Mouse (Mus musculus) midbrain, postnatal 0 days (tissue): Measurements from ENCODE around the gene Zbtb38. TPM values are rescaled to one million over a fixed set of nuclear protein-coding genes. Genes with fewer than 3 reads are reported as not detected.

Experiments used
- ATAC-seq: fragments of 200-750 bp; cut with Nextera tagmentation; 2 replicates; pipeline ENCODE4 v1.8.0; 2017; ENCODE audit warnings: moderate number of reproducible peaks, mild to moderate bottlenecking, moderate TSS enrichment, moderate library complexity; ENCODE audit not compliant: low FRiP score
- DNase-seq: peaks from one replicate; pipeline ENCODE4 v3.0.0-alpha.2; 2015; ENCODE audit warnings: low spot score
- H3K27ac ChIP-seq: fragments of 300-500 bp; sonication (generic); 2 replicates; pipeline ENCODE4 v1.5.1; 2014; ENCODE audit warnings: low read depth, mild to moderate bottlenecking, low read length, mixed read lengths
- H3K27me3 ChIP-seq: fragments of 300-500 bp; sonication (generic); 2 replicates; pipeline ENCODE4 v1.6.1; 2014; ENCODE audit warnings: low read length, control low read depth, mixed read lengths; ENCODE audit not compliant: insufficient read depth
- H3K36me3 ChIP-seq: fragments of 300-500 bp; sonication (generic); 2 replicates; pipeline ENCODE4 v1.6.1; 2014; ENCODE audit warnings: low read length, control low read depth, mixed read lengths; ENCODE audit not compliant: insufficient read depth
- H3K4me1 ChIP-seq: fragments of 300-500 bp; sonication (generic); 2 replicates; pipeline ENCODE4 v1.6.1; 2014; ENCODE audit warnings: mild to moderate bottlenecking, control low read depth, antibody characterized with exemption, low read length, mixed read lengths; ENCODE audit not compliant: insufficient read depth
- H3K4me2 ChIP-seq: fragments of 300-500 bp; sonication (generic); 2 replicates; pipeline ENCODE4 v1.6.1; 2014; ENCODE audit warnings: low read depth, mild to moderate bottlenecking, low read length, mixed read lengths; ENCODE audit not compliant: poor library complexity, severe bottlenecking
- H3K4me3 ChIP-seq: fragments of 300-500 bp; sonication (generic); 2 replicates; pipeline ENCODE4 v1.5.1; 2014; ENCODE audit warnings: low read depth, mild to moderate bottlenecking, low read length, moderate library complexity
- H3K9ac ChIP-seq: fragments of 300-500 bp; sonication (generic); replicated peaks from 2 replicates; pipeline ENCODE4 v1.6.1; 2014; ENCODE audit warnings: mild to moderate bottlenecking, low read length, moderate library complexity, mixed read lengths; ENCODE audit not compliant: poor library complexity, severe bottlenecking
- H3K9me3 ChIP-seq: fragments of 300-500 bp; sonication (generic); 2 replicates; pipeline ENCODE4 v1.6.1; 2016; ENCODE audit warnings: low read length, control low read depth
- CTCF ChIP-seq: IDR thresholded peaks from 2 replicates; pipeline ENCODE4 v1.5.1; 2016; ENCODE audit warnings: antibody characterized with exemption, mild to moderate bottlenecking
- WGBS: fragments of 180-500 bp; shearing (Covaris S2); extraction: QIAGEN DNeasy Blood & Tissue Kit; methylation state at CpG from one replicate; pipeline ENCODE4 v1.1.7; 2014; 5-methylcytosine and 5-hydroxymethylcytosine counted together
- polyA plus RNA-seq: library from polyadenylated mRNA; unstranded; fragments of >200 nt; fragmentation: Nextera tagmentation; extraction: Ambion mirVana; gene quantifications from 2 replicates; pipeline ENCODE4 v1.2.1, GENCODE M21; 2015
- total RNA-seq: library from RNA; depleted of rRNA; stranded (reverse); fragments of >200 nt; gene quantifications from 2 replicates; pipeline ENCODE4 v1.2.3, GENCODE M21; 2014

Zbtb38 gene
- total and polyA plus RNA-seq, 2 experiments from 2014 or later, result 49.9 to 50.7 TPM

GRCm38 (mm10) chr9:96672466-96672865 lies 80.2 kb downstream of the Zbtb38 start:
- Histone ChIP-seq H3K4me1 (no peaks in the 10 kb centered on the region), H3K36me3 (no peaks in the 10 kb centered on the region), H3K9me3 (no peaks in the 10 kb centered on the region), H3K27me3 (no peaks in the 10 kb centered on the region), H3K4me3 (no peak overlapping the region), H3K4me2 (no peak overlapping the region), H3K9ac (no peak overlapping the region), H3K27ac (no peak overlapping the region)
- DNase-seq (no peak), ATAC-seq (no peak)
- no peak for TF ChIP-seq CTCF
- 96% methylated on average over 2 of the region's 2 CpGs for WGBS

- DNase-seq, result no peak
Observed at GRCm38 (mm10) chr9:96671249-96671648, 81.4 kb downstream of the Zbtb38 start.

GRCm38 (mm10) chr9:96669877-96670276 lies 82.8 kb downstream of the Zbtb38 start:
- Histone ChIP-seq H3K36me3 (no peaks in the 10 kb centered on the region), H3K4me2 (peak overlapping the region; percentile 59), H3K27me3 (no peaks in the 10 kb centered on the region), H3K9me3 (no peaks in the 10 kb centered on the region), H3K4me3 (peak overlapping the region; percentile 33), H3K4me1 (no peaks in the 10 kb centered on the region), H3K9ac (peak overlapping the region; percentile 52; the same call in 1 of the 2 replicates), H3K27ac (peak overlapping the region; percentile 82)
- WGBS, result 3% methylated on average over 15 of the region's 15 CpGs
- peak; percentile 98 for DNase-seq
- peak; percentile 100 for ATAC-seq
- peak; percentile 98 for TF ChIP-seq CTCF

More at GRCm38 (mm10) chr9:96671249-96671648, 81.4 kb downstream of the Zbtb38 start:
- H3K4me3 ChIP-seq, result no peak overlapping the region
- H3K9ac ChIP-seq, result no peak overlapping the region
- no peaks in the 10 kb centered on the region for H3K27me3 ChIP-seq
- no peak for TF ChIP-seq CTCF
- no peaks in the 10 kb centered on the region for H3K4me1 ChIP-seq
- H3K9me3 ChIP-seq, result no peaks in the 10 kb centered on the region
- 90% methylated on average over 12 of the region's 12 CpGs for WGBS
- no peak overlapping the region for H3K27ac ChIP-seq
- no peak overlapping the region for H3K4me2 ChIP-seq
- H3K36me3 ChIP-seq, result no peaks in the 10 kb centered on the region
- no peak for ATAC-seq

- ATAC-seq (0 out of 2 replicates have a peak, but pooled peaks have one; percentile 31), DNase-seq (peak; percentile 74)
- peak; percentile 80 for TF ChIP-seq CTCF
- H3K4me2 ChIP-seq, result no peak overlapping the region
- H3K9ac ChIP-seq, result no peak overlapping the region
- no peaks in the 10 kb centered on the region for H3K36me3 ChIP-seq
- H3K4me3 ChIP-seq, result no peak overlapping the region
- 50% methylated on average over 5 of the region's 5 CpGs for WGBS
- no peaks in the 10 kb centered on the region for H3K9me3 ChIP-seq
- H3K27me3 ChIP-seq, result no peaks in the 10 kb centered on the region
- no peaks in the 10 kb centered on the region for H3K4me1 ChIP-seq
- no peak overlapping the region for H3K27ac ChIP-seq
Observed at GRCm38 (mm10) chr9:96668628-96669027, 84.0 kb downstream of the Zbtb38 start.

GRCm38 (mm10) chr9:96660510-96661244 lies 92.0 kb downstream of the Zbtb38 start:
- WGBS, result 61% methylated on average over 10 of the region's 10 CpGs
- Histone ChIP-seq H3K9ac (no peak overlapping the region), H3K4me3 (no peak overlapping the region), H3K9me3 (no peaks in the 10 kb centered on the region), H3K4me1 (no peaks in the 10 kb centered on the region), H3K27me3 (no peaks in the 10 kb centered on the region), H3K27ac (no peak overlapping the region), H3K4me2 (no peak overlapping the region), H3K36me3 (no peaks in the 10 kb centered on the region)
- peak; percentile 78 for DNase-seq
- ATAC-seq, result peak; percentile 78
- no peak for TF ChIP-seq CTCF

- Histone ChIP-seq H3K4me2 (no peak overlapping the region), H3K4me3 (no peak overlapping the region), H3K9me3 (no peaks in the 10 kb centered on the region), H3K4me1 (no peaks in the 10 kb centered on the region), H3K27me3 (no peaks in the 10 kb centered on the region), H3K9ac (no peak overlapping the region), H3K27ac (no peak overlapping the region), H3K36me3 (no peaks in the 10 kb centered on the region)
- DNase-seq (no peak), ATAC-seq (no peak)
- WGBS, result 78% methylated on average over 2 of the region's 2 CpGs
- no peak for TF ChIP-seq CTCF
Observed at GRCm38 (mm10) chr9:96659801-96660200, 92.8 kb downstream of the Zbtb38 start.
